Mouse (Mus musculus) macrophage (primary cell): ENCODE data around the gene Rpl36. TPM values are rescaled to one million over a fixed set of nuclear protein-coding genes. Genes with fewer than 3 reads are reported as not detected.
"Not testable (repeated sequence)": the region's sequence is repeated elsewhere in the genome, so short reads cannot be mapped to it uniquely, and the experiment has no call there.

Experiments
- H3K27ac ChIP-seq: fragments of 350-480 bp; formaldehyde crosslinking; 2 replicates; pipeline ENCODE4 v1.9.0; 2021
- H3K36me3 ChIP-seq: fragments of 350-480 bp; formaldehyde crosslinking; 2 replicates; pipeline ENCODE4 v1.9.0; 2021; ENCODE audit errors: inconsistent target
- H3K4me3 ChIP-seq: fragments of 350-480 bp; formaldehyde crosslinking; 2 replicates; pipeline ENCODE4 v1.9.0; 2021; ENCODE audit errors: inconsistent target
- H3K79me2 ChIP-seq: fragments of 350-480 bp; formaldehyde crosslinking; 2 replicates; pipeline ENCODE4 v1.9.0; 2021; ENCODE audit errors: inconsistent target
- WGBS: methylation state at CpG from one replicate; pipeline ENCODE4 v1.1.7; 2026; ENCODE audit warnings: inconsistent platforms; ENCODE audit not compliant: missing documents; 5-methylcytosine and 5-hydroxymethylcytosine counted together
- polyA plus RNA-seq: library from polyadenylated mRNA; stranded (reverse); fragments of 250-400 nt; gene quantifications from 3 replicates; pipeline ENCODE4 v1.2.4, GENCODE M21; 2018; ENCODE audit warnings: inconsistent platforms

The Rpl36 gene
- polyA plus RNA-seq, 1 experiment from 2014 or later = 397 TPM

DNA sequence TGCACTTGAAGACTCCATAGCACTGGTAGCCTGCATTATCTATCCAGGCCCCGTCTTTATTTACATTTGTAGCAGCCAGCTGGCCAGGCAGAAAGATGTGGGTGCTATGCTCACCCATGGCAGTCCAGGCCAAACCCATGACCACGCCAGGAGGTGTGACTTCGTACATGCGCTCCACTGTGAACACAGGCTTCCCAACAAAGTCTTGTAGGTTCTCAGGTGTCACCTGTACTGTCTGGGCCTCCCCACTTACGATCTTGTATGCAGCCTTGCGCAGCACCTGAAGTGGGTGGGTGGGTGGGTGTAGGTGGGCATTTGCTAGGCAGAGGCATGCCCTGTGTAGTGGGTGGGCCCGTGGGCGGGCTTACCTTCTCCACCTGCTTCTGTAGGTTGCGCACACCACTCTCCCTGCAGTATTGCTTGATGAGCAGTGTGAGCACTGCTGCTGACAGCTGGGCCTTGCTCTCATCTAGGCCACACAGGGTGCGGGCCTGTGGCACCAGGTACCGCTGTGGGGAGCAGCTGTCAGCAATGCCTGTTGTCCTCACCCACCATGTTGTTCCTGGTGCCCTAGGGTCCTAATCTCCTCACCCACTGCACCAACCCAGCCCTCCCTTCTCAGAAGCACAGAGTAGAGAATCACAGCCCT, 2.0 kb downstream of the Rpl36 start:
- peaks cover 50% of the 10 kb centered on the region for H3K79me2 ChIP-seq
- H3K27ac ChIP-seq = no peak overlapping the region
- WGBS = 88% methylated on average over 11 of the region's 11 CpGs
- no peak overlapping the region for H3K4me3 ChIP-seq
- H3K36me3 ChIP-seq = peaks cover 47% of the 10 kb centered on the region

DNA sequence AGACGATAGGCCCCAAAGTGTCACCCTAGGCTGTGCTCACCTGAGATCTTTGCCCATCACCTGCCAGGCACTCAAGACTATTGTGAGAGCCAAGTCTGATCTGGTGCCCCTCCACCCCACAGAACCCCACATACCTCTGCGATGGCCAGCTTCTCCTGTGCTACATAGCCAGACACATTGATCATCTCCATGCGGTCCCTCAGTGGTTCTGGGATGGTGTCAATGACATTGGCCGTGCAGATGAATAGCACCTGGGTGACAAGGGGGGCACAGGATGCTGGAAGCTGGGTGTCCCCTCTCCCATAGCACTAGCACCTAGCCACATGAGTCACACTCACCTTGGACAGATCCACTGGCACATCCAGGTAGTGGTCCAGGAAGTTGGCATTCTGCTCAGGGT, 2.6 kb downstream of the Rpl36 start:
- WGBS = 96% methylated on average over 4 of the region's 4 CpGs
- Histone ChIP-seq H3K4me3 (no peak overlapping the region), H3K36me3 (peaks cover 53% of the 10 kb centered on the region)

DNA sequence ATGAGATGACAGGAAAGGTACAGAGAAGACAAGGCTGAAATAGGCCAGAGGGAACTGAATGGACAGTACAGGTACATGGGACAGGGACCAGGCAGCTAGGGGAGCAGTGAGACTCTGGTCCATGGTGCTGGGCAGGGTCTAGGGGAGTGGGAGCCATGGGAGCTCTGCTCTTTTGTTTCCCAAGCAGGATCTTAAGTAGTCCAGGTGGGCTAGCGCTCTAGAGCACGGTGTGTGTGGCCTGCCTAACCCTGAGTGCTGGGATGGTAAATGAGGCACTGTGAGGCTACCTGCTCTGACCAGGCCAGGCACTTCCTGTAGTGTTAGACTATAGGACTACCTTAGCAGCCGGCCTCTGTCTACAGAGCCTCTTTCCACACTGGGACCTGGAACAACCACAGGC, 3.5 kb downstream of the Rpl36 start:
- Histone ChIP-seq H3K27ac (no peak overlapping the region), H3K36me3 (peaks cover 59% of the 10 kb centered on the region), H3K79me2 (peaks cover 46% of the 10 kb centered on the region), H3K4me3 (no peak overlapping the region)
- 92% methylated on average over 3 of the region's 3 CpGs for WGBS

More for the DNA sequence above, 2.6 kb downstream of the Rpl36 start:
- Histone ChIP-seq H3K27ac (no peak overlapping the region), H3K79me2 (peaks cover 46% of the 10 kb centered on the region)

- 98% methylated on average over 7 of the region's 8 CpGs for WGBS
- peaks cover 46% of the 10 kb centered on the region for H3K79me2 ChIP-seq
- peaks cover 68% of the 10 kb centered on the region for H3K36me3 ChIP-seq
- H3K27ac ChIP-seq = no peak overlapping the region
- H3K4me3 ChIP-seq = no peak overlapping the region
Observed at GRCm38 (mm10) chr17:56617628-56618027, 4.4 kb downstream of the Rpl36 start.

GRCm38 (mm10) chr17:56625495-56625894, 12.3 kb downstream of the Rpl36 start:
- H3K36me3 ChIP-seq = peaks cover 19% of the 10 kb centered on the region
- peak overlapping the region; percentile 77 for H3K4me3 ChIP-seq
- peaks cover 33% of the 10 kb centered on the region for H3K79me2 ChIP-seq
- H3K27ac ChIP-seq = peak overlapping the region; percentile 37; the same call in 1 of the 2 replicates
- WGBS = 66% methylated on average over 3 of the region's 3 CpGs

- WGBS = 2% methylated on average over 28 of the region's 32 CpGs
- Histone ChIP-seq H3K27ac (peak overlapping the region; percentile 37), H3K4me3 (peak overlapping the region; percentile 77), H3K79me2 (peaks cover 33% of the 10 kb centered on the region), H3K36me3 (peaks cover 13% of the 10 kb centered on the region; the same call in 1 of the 2 replicates)
Observed at GRCm38 (mm10) chr17:56626260-56626659, 13.0 kb downstream of the Rpl36 start.

GRCm38 (mm10) chr17:56626754-56627470, 13.7 kb downstream of the Rpl36 start, which contains the start of gene Lonp1:
Gene Lonp1, minus strand, starts transcription at chr17:56626887.
- H3K4me3 ChIP-seq = peak within 1 kb of the TSS; percentile 77
- under 1% methylated on average over 44 of the region's 51 CpGs for WGBS
- H3K36me3 ChIP-seq = peaks cover 8% of the 10 kb centered on the region; the same call in 1 of the 2 replicates
- H3K79me2 ChIP-seq = peaks cover 33% of the 10 kb centered on the region
- peak within 1 kb of the TSS; percentile 37 for H3K27ac ChIP-seq

GRCm38 (mm10) chr17:56627530-56628277, 14.5 kb downstream of the Rpl36 start, which contains the start of gene Catsperd:
Gene Catsperd, plus strand, starts transcription at chr17:56628143.
- peak within 1 kb of the TSS; percentile 42 for H3K4me3 ChIP-seq
- WGBS = 24% methylated on average over 26 of the region's 26 CpGs
- peaks cover 33% of the 10 kb centered on the region for H3K79me2 ChIP-seq
- 0 out of 2 replicates have a peak within 1 kb of the TSS, but pooled peaks have one; percentile 13 for H3K27ac ChIP-seq
- H3K36me3 ChIP-seq = peaks cover under 1% of the 10 kb centered on the region; the same call in 1 of the 2 replicates

DNA sequence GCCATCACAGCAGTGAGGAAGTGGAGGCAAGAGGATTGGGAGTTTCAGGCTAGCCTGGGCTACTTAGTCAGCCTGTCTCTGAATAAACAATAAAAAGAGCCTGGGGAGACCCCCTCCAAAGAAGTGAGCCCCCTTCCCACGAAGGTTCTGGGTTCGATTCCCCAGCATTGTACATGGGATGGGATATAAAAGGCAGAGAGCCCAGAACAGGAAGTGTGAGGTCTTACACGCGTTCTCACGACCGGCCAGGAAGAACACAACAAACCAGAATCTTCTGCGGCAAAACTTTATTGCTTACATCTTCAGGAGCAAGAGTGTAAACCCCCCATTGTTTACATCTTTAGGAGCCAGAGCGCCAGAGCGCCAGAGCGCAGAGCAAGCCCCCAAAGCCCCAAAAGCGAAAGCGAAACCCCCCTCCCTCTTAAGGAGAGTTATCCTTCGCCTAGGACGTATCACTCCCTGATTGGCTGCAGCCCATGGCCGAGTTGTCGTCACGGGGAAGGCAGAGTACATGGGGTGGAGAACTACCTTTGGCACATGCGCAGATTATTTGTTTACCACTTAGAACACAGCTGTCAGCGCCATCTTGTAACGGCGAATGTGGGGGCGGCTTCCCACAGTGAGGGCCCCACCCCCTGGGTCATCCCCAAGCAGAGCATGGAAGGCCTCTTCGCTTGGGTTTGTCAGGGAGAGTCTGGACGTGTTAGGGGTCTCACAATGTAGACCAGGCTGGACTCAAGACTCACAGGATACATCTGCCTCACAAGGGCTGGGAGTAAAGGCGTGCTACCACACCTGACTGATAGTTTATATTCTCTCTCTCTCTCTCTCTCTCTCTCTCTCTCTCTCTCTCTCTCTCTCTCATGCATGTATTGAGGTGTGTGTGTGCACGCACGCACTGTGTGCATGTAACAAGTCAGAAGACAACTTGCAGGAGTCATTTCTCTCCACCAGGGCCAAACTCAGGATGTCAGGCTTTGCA, 16.9 kb downstream of the Rpl36 start:
- WGBS = 85% methylated on average over 19 of the region's 27 CpGs
- not testable (repeated sequence) for H3K4me3 ChIP-seq, H3K36me3 ChIP-seq, H3K27ac ChIP-seq
- peaks cover 13% of the 10 kb centered on the region for H3K79me2 ChIP-seq

GRCm38 (mm10) chr17:56631807-56632206, 18.6 kb downstream of the Rpl36 start:
- 85% methylated on average over 4 of the region's 4 CpGs for WGBS
- Histone ChIP-seq H3K27ac (no peak overlapping the region), H3K79me2 (no peaks in the 10 kb centered on the region), H3K36me3 (no peaks in the 10 kb centered on the region), H3K4me3 (no peak overlapping the region)

DNA sequence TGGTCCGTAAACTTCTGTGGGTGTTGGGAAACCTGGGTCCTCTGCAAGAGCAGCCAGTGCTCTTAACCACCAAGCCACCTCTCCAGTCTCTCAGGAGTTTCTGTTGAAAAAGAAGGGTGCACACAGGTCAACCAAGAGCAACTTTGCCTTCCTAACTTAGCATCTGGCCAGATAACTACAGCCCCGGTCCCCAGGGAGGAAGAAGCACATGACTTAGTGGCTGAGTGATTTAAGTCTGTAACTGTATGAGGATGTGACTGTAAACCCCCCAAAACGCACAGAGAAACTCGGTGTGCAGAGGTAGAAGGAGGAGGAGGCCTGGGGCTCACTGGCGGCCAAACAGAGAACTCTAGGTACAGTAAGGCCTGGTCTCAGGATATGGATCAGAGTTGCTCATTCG, 20.8 kb downstream of the Rpl36 start:
- Histone ChIP-seq H3K4me3 (no peak overlapping the region), H3K79me2 (no peaks in the 10 kb centered on the region), H3K36me3 (no peaks in the 10 kb centered on the region), H3K27ac (no peak overlapping the region)
- WGBS = 89% methylated on average over 6 of the region's 6 CpGs

GRCm38 (mm10) chr17:56643237-56643636, 30.0 kb downstream of the Rpl36 start:
- WGBS = 91% methylated on average over 4 of the region's 4 CpGs
- Histone ChIP-seq H3K4me3 (no peak overlapping the region), H3K27ac (no peak overlapping the region), H3K36me3 (no peaks in the 10 kb centered on the region), H3K79me2 (no peaks in the 10 kb centered on the region)

DNA sequence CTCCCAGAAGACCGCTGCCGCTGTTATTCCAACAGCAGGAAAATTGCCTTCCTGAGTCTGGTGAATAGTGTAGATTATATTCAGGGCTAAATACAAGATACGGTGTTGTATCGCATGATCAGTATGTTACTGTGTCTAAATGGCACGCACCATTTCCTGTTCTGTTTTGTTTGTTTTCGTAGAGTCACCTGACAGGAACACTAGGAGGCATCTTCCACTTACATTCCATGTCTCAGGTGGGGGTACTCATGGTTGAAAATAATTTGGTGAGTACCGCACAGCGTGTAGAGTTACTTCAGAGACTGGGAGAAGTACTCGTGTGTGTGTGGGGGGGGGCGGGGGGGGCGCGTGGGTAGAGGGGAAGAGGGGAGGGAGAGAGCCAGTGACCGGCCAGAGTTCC, 34.3 kb downstream of the Rpl36 start:
- Histone ChIP-seq H3K27ac (no peak overlapping the region), H3K36me3 (no peaks in the 10 kb centered on the region), H3K4me3 (no peak overlapping the region), H3K79me2 (no peaks in the 10 kb centered on the region)
- 60% methylated on average over 6 of the region's 13 CpGs for WGBS

- no peaks in the 10 kb centered on the region for H3K79me2 ChIP-seq
- no peak overlapping the region for H3K4me3 ChIP-seq
- H3K27ac ChIP-seq = no peak overlapping the region
- 49% methylated on average over 10 of the region's 10 CpGs for WGBS
- no peaks in the 10 kb centered on the region for H3K36me3 ChIP-seq
Observed at GRCm38 (mm10) chr17:56651801-56652200, 38.6 kb downstream of the Rpl36 start.
